Mouse (Mus musculus): Measurements from ENCODE around the gene Dhx32. TPM values are rescaled to one million over a fixed set of nuclear protein-coding genes. Genes with fewer than 3 reads are reported as not detected.

The Dhx32 gene
- 23.9 and 27.1 TPM in 2 replicates for total RNA-seq (2012; rRNA removed)
- polyA plus RNA-seq (2012; ENCODE audit: insufficient read depth in 1 of 2, insufficient read length in 2 of 2, low read depth in 1 of 2, low replicate concordance in 2 of 2, missing spikeins in 1 of 2): 10 to 100 TPM in 1 of 2 experiments, not detected in 1; 25.6 TPM

DNA sequence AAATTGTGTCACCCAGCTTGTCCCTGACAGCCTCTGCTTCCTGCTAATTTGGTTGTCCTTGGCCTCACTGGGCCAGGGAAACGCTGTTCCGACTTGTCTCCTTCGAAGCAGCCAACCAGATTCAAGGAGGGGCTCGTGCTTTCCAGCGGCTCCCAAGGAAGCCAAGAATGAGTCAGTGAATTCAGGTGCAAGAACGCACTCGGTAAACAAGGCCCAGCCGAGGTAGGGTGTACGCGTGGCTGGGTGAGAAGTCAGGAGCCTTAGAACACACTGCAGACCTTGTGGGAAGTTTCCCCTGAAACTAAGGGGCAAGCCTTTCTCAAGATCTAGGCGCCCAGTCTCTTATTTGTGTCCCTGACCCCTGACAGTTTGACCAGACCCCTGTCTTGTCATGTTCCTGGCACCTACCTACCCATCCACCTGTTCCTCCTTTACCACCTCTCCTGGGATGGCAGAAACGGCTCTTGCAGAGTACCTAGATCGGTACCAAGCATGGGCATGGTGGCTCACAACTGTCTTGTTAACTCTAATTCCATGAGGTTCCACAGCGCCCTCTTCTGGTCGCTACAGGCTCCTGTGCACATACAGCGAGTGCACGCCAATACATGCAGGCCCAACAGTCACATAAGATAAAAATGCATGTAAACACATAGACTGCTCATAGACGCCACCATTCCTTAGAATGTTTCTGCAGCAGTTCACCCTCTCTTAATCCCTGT is at the start of gene Dhx32:
Gene Dhx32 (minus strand): TSS at position 10 of the 719 bp plus-strand sequence.
- H3K79me2 ChIP-seq (ENCODE audit: control insufficient read depth, insufficient read depth, low read length, poor library complexity): no peaks in the 10 kb centered on the region
- no peak within 1 kb of the TSS for H3K27ac ChIP-seq (ENCODE audit: control insufficient read depth, low read depth, low read length)
- no peak within 1 kb of the TSS for H3K9ac ChIP-seq (ENCODE audit: control insufficient read depth, low read depth, low read length, poor library complexity, severe bottlenecking)
- H3K36me3 ChIP-seq (ENCODE audit: control insufficient read depth in 1 of 2, insufficient read depth in 2 of 2, low read length in 2 of 2): no peaks in the 10 kb centered on the region; a peak in 1 of 4 replicates
- H3K4me3 ChIP-seq (ENCODE audit: control insufficient read depth in 1 of 2, insufficient read depth in 1 of 2, low read depth in 2 of 2, low read length in 2 of 2): no peak within 1 kb of the TSS
- no peaks in the 10 kb centered on the region for H3K27me3 ChIP-seq (ENCODE audit: control insufficient read depth in 1 of 2, insufficient read depth in 2 of 2, low read length in 2 of 2)
- H3K4me1 ChIP-seq (ENCODE audit: control insufficient read depth in 1 of 2, insufficient read depth in 2 of 2, low read length in 2 of 2): peaks cover 0 to 6% of the 10 kb centered on the region in 2 experiments; a peak in 2 of 4 replicates
- TF ChIP-seq POLR2AphosphoS5 (IDR thresholded peaks at IDR 0.05; ENCODE audit: borderline replicate concordance, low read depth, low read length): no peak
- no peak for TF ChIP-seq RCOR1 (IDR thresholded peaks at IDR 0.05; ENCODE audit: low read depth, low read length)
- TF ChIP-seq E2F4 (IDR thresholded peaks at IDR 0.05; ENCODE audit: borderline replicate concordance, low read depth, low read length): no peak
- TF ChIP-seq ZC3H11A (IDR thresholded peaks at IDR 0.05; ENCODE audit: low read depth, low read length): peak; percentile 45; the same call in 1 of the 2 replicates
- peak; percentile 69 for TF ChIP-seq MXI1 (IDR thresholded peaks at IDR 0.05; ENCODE audit: low read depth, low read length)
- 0 out of 4 replicates have a peak, but pooled peaks of 1 of the 2 experiments have one; percentile 13 for TF ChIP-seq EP300 (IDR thresholded peaks at IDR 0.05; ENCODE audit: low read depth in 1 of 2, low read length in 2 of 2)
- TF ChIP-seq GATA1 (IDR thresholded peaks at IDR 0.05; ENCODE audit: low read depth, low read length): no peak
- no peak for TF ChIP-seq GABPA (IDR thresholded peaks at IDR 0.05; ENCODE audit: low read depth, low read length)
- no peak for TF ChIP-seq TBP (IDR thresholded peaks at IDR 0.05; ENCODE audit: low read depth, low read length)
- TF ChIP-seq ZNF384 (IDR thresholded peaks at IDR 0.05; ENCODE audit: low read depth, low read length): peak; percentile 64
- peak; percentile 60; the same call in 1 of the 2 replicates for TF ChIP-seq MAX (IDR thresholded peaks at IDR 0.05; ENCODE audit: low read length)
- peak; percentile 88 to 92 (median 90) for TF ChIP-seq CTCF (IDR thresholded peaks at IDR 0.05 in 2 of 3, conservative IDR thresholded peaks at IDR 0.05 in 1 of 3; ENCODE audit: control insufficient read depth in 1 of 3, insufficient read depth in 1 of 3, low read depth in 2 of 3, low read length in 3 of 3, poor library complexity in 1 of 3, severe bottlenecking in 1 of 3)
- TF ChIP-seq HCFC1 (IDR thresholded peaks at IDR 0.05; ENCODE audit: low read depth, low read length): 0 out of 2 replicates have a peak, but pooled peaks have one; percentile 39
- TF ChIP-seq SMC3 (IDR thresholded peaks at IDR 0.05; ENCODE audit: low read depth, low read length): peak; percentile 73
- no peak for TF ChIP-seq USF2 (IDR thresholded peaks at IDR 0.05; ENCODE audit: borderline replicate concordance in 1 of 2, insufficient read depth in 1 of 2, low read depth in 1 of 2, low read length in 2 of 2)
- peak; percentile 42; the same call in 1 of the 2 replicates for TF ChIP-seq SIN3A (IDR thresholded peaks at IDR 0.05; ENCODE audit: low read length)
- TF ChIP-seq MYC (IDR thresholded peaks at IDR 0.05; ENCODE audit: low read depth, low read length): peak; percentile 71; the same call in 1 of the 2 replicates
- TF ChIP-seq UBTF (IDR thresholded peaks at IDR 0.05; ENCODE audit: borderline replicate concordance, insufficient read depth, low read depth, low read length): no peak
- 0 out of 2 replicates have a peak, but pooled peaks have one; percentile 20 for TF ChIP-seq TCF12 (IDR thresholded peaks at IDR 0.05; ENCODE audit: low read depth, low read length)
- TF ChIP-seq BHLHE40 (IDR thresholded peaks at IDR 0.05; ENCODE audit: borderline replicate concordance, low read depth, low read length): no peak
- TF ChIP-seq TAL1 (IDR thresholded peaks at IDR 0.05; ENCODE audit: low read length): no peak
- peak; percentile 59 for TF ChIP-seq RAD21 (IDR thresholded peaks at IDR 0.05; ENCODE audit: low read depth, low read length)
- TF ChIP-seq MYB (IDR thresholded peaks at IDR 0.05; ENCODE audit: low read depth, low read length): no peak
- no peaks in the 10 kb centered on the region for H3K9me3 ChIP-seq (replicated peaks; ENCODE audit: insufficient read depth, low read length)
- peak; percentile 91 for DNase-seq (ENCODE audit: low read depth, low spot score)

All from MEL (cell line).